Mouse (Mus musculus) retina, postnatal 1 day (tissue): ENCODE measurements around the gene Itln1.

ENCODE experiments used
- DNase-seq: peaks from one replicate; pipeline ENCODE4 v3.0.0-alpha.2; 2012

The Itln1 gene

DNA sequence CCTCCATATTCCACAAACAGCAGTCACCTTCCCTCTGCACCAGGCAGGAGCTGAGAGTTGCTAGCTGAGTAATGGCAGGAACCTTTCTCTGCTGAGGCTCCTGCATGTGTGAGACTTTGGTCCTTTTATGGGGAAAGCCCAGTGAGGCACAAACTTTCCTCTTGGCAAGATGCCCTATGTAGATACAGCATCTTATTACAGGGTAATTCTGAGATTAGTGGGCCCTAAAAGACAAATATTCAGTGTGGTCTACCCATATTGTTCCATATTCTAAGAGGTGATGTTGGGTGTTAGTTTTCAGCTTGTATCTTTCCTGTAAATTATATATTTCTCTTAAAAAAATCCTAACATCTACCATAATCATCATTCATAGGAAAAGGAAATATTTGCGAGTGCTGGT, at the start of gene Itln1:
Gene Itln1 (minus strand): TSS at position 101 of the 400 bp plus-strand sequence.
- DNase-seq, result no peak

- no peak for DNase-seq
These were observed 49.5 kb upstream of the Itln1 start for GRCm38 (mm10) chr1:171584584-171584983.

DNA sequence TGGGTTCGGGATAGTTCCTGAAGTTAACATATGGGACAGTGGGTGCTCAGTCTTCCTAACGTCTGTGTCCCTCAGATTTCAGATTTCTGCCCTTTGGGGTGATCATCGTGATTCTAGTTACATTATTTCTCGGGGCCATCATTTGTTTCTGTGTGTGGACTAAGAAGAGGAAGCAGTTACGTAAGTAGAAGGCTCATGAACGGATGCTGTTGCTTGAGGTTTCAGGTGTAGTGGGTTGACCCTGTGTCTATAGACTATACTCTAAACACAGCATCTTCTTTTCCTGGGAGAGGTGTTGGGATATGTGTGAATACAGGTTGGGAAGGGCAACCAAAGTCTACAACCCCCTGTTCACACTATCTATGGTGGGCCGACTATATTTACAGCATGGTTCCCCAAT, 42.1 kb upstream of the Itln1 start:
- no peak for DNase-seq

DNA sequence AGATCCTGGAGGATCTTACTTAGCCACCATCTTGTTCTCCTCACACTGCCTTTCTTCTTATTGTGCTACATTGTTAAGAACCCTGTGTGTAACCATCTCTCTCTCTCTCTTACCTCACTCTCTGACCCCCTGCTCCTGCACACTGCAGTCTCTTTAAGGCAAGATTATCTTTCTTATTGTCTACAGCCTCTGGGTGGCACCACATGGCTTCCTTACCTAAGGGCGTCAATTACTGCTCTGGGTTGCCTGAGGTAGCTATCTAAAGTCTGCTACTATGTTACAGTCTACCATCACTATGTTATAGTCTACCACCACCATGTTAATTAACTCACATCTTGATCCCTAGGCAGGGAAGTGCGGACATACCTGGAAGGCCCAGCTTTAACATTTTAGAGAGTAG, 33.3 kb upstream of the Itln1 start:
- DNase-seq, result no peak

GRCm38 (mm10) chr1:171566777-171567176, 31.7 kb upstream of the Itln1 start:
- DNase-seq, result peak; percentile 70

DNA sequence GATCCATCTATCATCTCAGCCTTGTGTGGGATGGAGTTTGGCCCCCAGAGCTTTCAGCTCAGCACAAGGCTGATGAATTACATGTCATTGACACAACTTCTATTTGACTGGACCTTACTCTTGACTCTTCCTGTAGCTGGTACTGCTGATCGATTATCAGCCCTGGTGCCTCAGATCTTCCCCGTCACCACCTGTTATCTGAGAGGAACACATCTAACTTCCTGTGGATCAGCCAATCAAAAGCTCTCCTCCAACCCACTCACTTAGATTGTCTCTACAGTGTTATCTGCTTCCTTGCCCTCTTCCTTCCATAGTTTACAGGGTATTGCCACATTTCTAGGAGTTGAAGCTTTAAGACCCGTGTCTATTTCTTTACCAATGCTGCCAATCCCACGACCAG, 30.8 kb upstream of the Itln1 start:
- DNase-seq, result no peak

DNA sequence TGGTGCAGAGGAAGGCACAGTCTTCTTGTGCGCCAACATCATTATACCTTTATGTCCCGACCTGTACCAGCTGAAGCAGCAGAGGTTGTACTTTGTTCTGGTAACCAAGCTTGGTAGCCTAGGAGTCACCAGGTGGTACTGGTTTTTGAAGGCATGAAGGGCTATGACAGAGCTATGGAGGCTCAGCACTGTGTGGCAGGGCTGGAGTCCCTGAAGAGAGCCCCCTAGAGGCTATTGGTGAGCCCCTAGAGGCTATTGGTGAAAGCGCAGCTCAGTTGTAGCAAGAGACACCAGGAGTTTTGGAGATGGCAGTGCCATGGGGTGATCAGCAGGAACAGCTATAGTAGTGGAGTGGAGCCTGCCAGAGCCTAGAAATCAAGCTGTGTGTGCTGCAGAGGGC, 29.2 kb upstream of the Itln1 start:
- DNase-seq, result peak; percentile 65

DNA sequence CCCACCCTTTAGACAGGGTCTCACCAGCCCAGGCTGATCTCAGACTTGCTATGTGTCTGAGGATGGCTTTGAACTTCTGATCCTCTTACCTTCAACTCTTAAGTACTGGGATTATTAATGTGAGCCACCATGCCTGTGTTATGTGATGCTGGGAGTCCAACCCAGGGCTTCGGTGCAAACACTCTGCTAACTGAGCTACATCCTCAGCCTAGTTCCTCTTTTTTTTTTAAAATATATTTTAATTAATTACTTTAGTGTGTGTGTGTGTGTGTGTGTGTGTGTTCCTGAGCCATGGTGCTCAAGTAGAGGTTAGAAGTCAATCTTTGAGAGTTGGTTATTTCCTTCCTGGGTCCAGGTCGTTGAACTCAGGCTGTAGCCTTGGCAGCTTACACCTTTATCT, 27.9 kb upstream of the Itln1 start:
- DNase-seq, result no peak

GRCm38 (mm10) chr1:171561639-171562225, 26.6 kb upstream of the Itln1 start:
- no peak for DNase-seq

DNA sequence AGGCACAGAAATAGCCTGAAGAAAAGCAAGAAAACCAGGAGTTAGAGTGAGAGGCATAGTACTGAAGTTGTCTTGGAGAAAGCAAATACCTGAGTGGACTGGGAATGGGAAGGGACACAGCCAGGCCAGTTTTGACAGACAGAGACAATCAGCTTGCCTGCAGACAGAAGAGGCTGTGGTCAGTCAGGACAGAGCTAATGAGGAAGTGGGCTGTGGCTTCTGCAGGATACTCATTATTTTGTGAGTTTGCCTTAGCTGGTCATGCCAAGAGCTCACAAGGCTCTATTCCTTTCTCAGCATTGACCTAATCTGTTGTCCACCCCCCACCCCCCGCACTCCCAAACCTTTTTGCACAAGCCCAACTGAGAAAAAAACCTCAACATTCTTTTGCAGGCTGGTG, 26.1 kb upstream of the Itln1 start:
- DNase-seq, result peak; percentile 2

- no peak for DNase-seq
These were observed 25.2 kb upstream of the Itln1 start for GRCm38 (mm10) chr1:171560262-171560661.

- no peak for DNase-seq
These were observed 23.8 kb upstream of the Itln1 start, which contains the start of gene Cd244a for GRCm38 (mm10) chr1:171558898-171559297. Gene Cd244a (plus strand): TSS chr1:171559193.

DNA sequence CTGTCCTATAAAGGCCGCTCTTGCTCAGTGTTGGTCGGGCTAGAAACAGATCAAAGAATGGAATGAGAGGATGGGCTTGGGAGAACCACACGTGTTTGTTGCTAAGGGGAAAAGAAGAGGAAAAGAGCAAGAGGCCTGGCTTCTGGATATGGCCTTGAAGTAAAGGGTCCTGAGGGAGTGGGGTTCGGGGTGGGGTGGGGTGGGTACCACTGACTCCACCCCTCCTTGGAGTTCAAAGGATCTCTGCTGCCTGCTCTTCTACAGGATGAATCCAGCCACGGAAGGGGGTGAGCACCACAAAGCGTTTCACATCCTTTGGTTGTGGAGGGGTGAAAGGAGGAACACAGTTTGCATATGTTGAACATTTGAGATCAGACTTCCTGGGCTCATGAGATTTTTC, 23.3 kb upstream of the Itln1 start:
- no peak for DNase-seq

- no peak for DNase-seq
These were observed 21.3 kb upstream of the Itln1 start for GRCm38 (mm10) chr1:171556366-171556765.

DNA sequence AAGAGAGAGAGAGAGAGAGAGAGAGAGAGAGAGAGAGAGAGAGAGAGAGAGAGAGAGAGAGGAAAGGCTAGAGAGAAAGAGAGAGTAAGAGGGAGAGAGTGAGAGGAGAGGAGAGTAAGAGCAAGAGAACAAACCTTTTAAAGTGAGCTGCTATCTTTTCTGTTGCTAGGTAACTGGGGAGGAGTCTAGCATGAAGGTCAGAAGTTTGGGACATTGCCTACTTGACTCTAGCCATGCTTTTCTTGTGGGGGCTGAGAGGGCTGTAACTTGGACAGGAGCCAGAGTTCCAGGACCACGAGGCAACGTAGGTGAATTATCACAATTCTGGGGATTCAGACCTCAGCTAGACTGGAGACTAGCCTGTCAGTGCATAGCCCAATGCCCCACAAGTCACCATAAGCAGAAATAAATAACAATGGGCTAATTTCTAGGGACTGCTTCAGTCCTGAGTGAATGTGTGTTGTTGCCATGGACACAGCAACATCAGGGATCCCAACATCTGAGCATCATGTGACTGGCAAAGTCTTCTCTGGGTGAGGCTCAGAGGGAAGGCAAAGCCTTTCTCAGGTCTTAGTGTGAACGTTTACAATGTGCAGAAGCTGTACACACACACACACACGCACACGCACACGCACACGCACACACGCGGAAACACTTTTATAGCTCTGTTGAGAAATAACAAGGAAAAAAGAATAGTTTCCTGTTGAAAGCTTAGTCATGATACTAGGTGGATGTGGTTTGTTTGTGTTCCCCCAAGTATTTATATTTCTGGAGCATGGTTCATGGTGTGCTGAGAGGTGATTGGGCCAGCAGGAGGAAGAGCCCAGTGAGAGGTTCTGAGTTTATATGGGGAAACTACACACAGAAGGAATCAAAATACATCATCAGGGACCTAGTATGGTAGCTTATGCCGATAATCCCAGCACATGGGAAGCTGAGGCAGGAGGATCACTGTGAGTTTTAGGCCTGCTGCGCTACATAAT, 18.6 kb upstream of the Itln1 start:
- no peak for DNase-seq

DNA sequence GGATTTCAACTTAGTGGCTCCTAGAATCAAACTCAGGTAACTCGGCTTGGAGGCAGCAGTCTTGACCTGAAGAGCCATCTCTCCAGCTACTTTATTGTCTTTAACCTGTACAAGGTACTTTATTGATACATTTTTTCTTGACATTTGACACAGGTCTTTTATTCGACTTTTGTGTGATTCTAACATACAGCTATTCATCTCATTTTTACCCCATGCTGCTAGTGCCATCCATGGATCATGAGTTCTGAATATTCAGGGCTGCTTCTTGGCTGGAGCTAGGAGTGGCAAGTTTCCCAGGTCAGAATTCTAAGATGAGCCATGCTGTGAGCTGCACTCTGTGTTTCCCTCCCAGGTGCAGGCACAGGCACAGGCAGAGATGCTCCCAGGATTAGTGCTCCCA, 17.1 kb upstream of the Itln1 start:
- no peak for DNase-seq

- DNase-seq, result no peak
These were observed 16.2 kb upstream of the Itln1 start for GRCm38 (mm10) chr1:171551326-171551725.

GRCm38 (mm10) chr1:171540694-171541093, 5.6 kb upstream of the Itln1 start:
- no peak for DNase-seq

DNA sequence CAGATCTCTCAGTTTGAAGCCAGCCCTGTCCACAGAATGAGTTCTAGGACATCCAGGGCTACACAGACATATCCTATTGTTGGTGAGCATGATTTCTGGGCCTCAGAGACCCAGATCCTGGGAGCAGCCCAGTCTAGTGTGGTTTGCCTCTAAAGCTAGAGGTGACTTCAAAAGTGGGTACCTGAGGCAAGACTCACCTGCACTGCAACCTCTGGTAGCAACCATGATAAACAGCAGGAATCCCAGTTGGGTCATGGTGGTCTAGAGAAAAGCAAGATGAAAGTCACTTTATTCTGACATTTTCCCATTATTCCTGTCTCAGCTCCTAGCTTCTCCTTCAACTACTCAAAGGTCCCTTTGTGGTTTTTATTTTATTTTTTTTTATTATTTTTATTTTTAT, 537 bp downstream of the Itln1 start:
- no peak for DNase-seq

GRCm38 (mm10) chr1:171532830-171533229, 2.3 kb downstream of the Itln1 start:
- DNase-seq, result no peak

- no peak for DNase-seq
These were observed 3.7 kb downstream of the Itln1 start for GRCm38 (mm10) chr1:171531367-171531766.

GRCm38 (mm10) chr1:171515557-171515956, 19.5 kb downstream of the Itln1 start:
- DNase-seq, result no peak

DNA sequence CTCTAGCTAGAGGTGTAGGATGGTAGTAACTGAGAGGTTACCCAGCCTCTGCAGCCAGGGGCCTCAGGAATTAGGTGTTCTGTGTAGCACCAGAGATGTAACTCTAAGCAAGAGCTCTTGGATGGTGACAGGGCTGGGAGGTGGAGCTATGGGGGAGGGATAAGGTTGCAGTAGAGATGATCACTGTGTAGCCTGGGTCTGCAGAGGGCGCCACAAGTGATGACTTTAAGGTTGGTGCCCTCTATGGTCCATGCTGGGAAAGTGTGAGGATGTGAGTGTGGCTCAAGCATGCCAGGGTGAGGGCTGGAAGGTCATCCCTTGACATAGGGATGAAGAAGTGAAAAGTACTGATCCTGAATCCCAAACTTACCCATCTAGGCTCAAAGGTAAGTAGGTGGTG, 20.1 kb downstream of the Itln1 start:
- DNase-seq, result no peak

GRCm38 (mm10) chr1:171513760-171514159, 21.3 kb downstream of the Itln1 start:
- no peak for DNase-seq
